Mouse (Mus musculus) bone marrow macrophage, adult 2 months (primary cell): ENCODE data around the gene Gm5105.

Experiments
- CTCF ChIP-seq: IDR thresholded peaks from 2 replicates; pipeline ENCODE4 v1.5.1; 2012; ENCODE audit warnings: low read depth, mild to moderate bottlenecking, low read length, moderate library complexity
- POLR2A ChIP-seq: IDR thresholded peaks from 2 replicates; pipeline ENCODE4 v1.6.1; 2012; ENCODE audit warnings: mild to moderate bottlenecking, low read depth, low read length, borderline replicate concordance

DNA sequence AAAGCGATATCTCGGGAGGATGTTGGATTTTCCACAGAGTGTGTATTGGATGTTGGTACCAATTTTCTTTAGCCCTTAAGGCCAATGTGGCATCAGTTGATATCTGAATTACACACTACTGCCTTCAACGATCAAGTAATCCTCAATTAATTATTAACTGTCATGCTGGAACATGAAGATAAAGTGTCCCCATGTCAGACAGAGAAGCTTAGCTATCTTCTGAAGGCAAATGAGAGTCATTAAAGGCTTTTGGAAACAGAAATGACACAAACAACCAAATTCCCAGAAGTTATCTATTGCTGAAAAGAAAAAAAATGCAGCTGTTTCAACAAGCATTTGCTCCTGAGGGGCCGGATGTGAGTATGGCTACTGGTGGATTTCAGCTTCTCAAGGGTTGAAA is 45.2 kb downstream of the Gm5105 start:
- TF ChIP-seq CTCF (no peak), POLR2A (no peak)
